Mouse (Mus musculus) erythroblast, embryonic 14.5 days (primary cell): Measurements from ENCODE around the gene Mpp5.

Experiments used
- GATA1 ChIP-seq: IDR thresholded peaks from 2 replicates; pipeline ENCODE4 v1.6.1; 2012; ENCODE audit warnings: low read length, inconsistent platforms, mixed read lengths
- TAL1 ChIP-seq: IDR thresholded peaks from 3 replicates; pipeline ENCODE4 v1.6.1; 2012; ENCODE audit warnings: low read length, inconsistent platforms, mixed read lengths

DNA sequence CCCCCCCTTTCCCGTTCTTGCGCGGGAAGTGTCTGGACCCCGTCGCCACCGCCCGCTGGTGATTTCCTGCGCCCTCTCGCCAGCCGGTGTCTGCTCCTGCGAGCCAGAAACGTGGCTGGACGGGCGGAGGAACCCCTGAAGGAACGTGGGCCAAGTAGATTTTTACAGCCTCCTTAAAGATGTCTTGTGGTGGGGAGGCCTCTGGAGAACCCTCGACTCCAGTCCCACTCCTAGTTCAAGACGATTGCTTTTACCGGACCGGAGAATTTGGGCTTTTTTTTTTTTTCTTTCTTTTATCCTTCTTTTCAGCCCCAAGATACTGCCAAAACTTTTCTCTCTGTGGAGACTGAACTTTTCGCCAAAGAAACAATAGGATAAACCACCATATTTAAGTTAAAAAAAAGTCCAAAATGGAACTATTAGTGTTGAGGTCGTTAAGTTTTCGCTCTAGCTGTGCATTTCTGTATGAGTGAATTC is 113.6 kb downstream of the Mpp5 start:
- TF ChIP-seq TAL1 (no peak), GATA1 (no peak)
